In the genomic region with DNA sequence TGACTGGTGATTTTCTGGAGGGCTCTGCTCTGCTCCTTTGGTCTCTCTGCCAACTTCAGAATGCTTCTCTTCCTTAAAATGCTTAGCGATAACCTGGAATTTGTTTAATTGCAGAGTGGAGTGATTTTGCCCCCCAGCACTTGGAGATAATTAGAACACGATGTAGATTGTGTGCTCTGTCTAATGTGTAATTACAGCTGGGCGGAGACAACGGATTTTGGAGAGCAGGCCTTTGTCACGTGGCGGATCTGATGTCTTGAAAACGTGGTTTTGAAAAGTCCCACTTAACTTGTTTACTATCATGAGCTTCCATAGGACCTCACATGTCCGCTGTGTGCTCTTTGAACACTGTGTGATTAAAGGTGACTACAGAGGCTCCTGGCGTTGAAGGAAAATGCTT, we compare ENCODE assay signal across 11 mouse cellular contexts.
"Had no signal": no experiment of that assay in that cellular context is flagged by ENCODE, and none has a peak within 500 bp of the region (broad histone marks: within the 10 kb centered on the region; RNA-seq: fewer than 3 reads in every experiment).

No protein-coding gene starts in this region.

- ATAC-seq: liver, embryonic 12.5 days had no signal

- H3K36me3 ChIP-seq: limb, embryonic 12.5 days; liver, embryonic 12.5 days; midbrain, embryonic 12.5 days had no signal

- H3K27ac ChIP-seq: liver, embryonic 12.5 days; midbrain, embryonic 12.5 days had no signal

- H3K27me3 ChIP-seq: limb, embryonic 12.5 days; liver, embryonic 12.5 days; megakaryocyte, embryonic 14.5 days; midbrain, embryonic 12.5 days had no signal

- H3K9ac ChIP-seq: limb, embryonic 12.5 days; liver, embryonic 12.5 days; lung, embryonic 14.5 days; midbrain, embryonic 12.5 days had no signal

- H3K4me3 ChIP-seq: limb, embryonic 12.5 days; liver, embryonic 12.5 days; megakaryocyte, embryonic 14.5 days; midbrain, embryonic 12.5 days had no signal

- H3K4me1 ChIP-seq: liver, embryonic 12.5 days had no signal

- H3K4me2 ChIP-seq: limb, embryonic 12.5 days; liver, embryonic 12.5 days; lung, embryonic 14.5 days; midbrain, embryonic 12.5 days had no signal

- DNase-seq: kidney, postnatal 14 days; lung, embryonic 14.5 days; lung, postnatal 10 days; lung, postnatal 4 days; right cerebral cortex, adult 18-20 months; right cerebral cortex, postnatal 25 days; thymus, postnatal 36 days had no signal

- H3K9me3 ChIP-seq: limb, embryonic 12.5 days; liver, embryonic 12.5 days; megakaryocyte, embryonic 14.5 days; midbrain, embryonic 12.5 days had no signal
